In genomic region chr3:51379786-51380659, GRCm38 (mm10) we compare ENCODE assay signal across 13 mouse cellular contexts. TPM values are rescaled to one million over a fixed set of nuclear protein-coding genes. Genes with fewer than 3 reads are reported as not detected.
DNase-seq lines count a peak whose midpoint lies in the region; ATAC-seq lines count a peak whose summit lies in the region.
"Had no signal": no experiment of that assay in that cellular context is flagged by ENCODE, and none has a peak within 500 bp of the region (broad histone marks: within the 10 kb centered on the region; RNA-seq: fewer than 3 reads in every experiment).

No protein-coding gene starts in this region.

- WGBS in heart, embryonic 10.5 days: 76% methylated on average over 5 of the region's 5 CpGs
- WGBS in heart, embryonic 16.5 days: 67% methylated on average over 5 of the region's 5 CpGs
- WGBS in liver, embryonic 16.5 days (ENCODE audit: insufficient replicate concordance): 68% methylated on average over 5 of the region's 5 CpGs

- no peak overlapping the region for H3K4me2 ChIP-seq in heart, embryonic 16.5 days (ENCODE audit: low read depth, low read length)
- H3K4me2 ChIP-seq in liver, embryonic 16.5 days (ENCODE audit: low read depth, low read length): no peak overlapping the region
- H3K4me2 ChIP-seq: hindbrain, embryonic 14.5 days had no signal

- DNase-seq in heart, adult 9 months (ENCODE audit: low spot score in 2 of 2): peak; percentile 49 to 70
- DNase-seq in heart, embryonic 10.5 days (ENCODE audit: low spot score): no peak
- peak; percentile 57 for DNase-seq in 416B (ENCODE audit: low read depth)
- no peak for DNase-seq in left cerebral cortex, postnatal 14 days (ENCODE audit: low spot score in 2 of 2)
- DNase-seq in cerebellum, postnatal 14 days: no peak
- DNase-seq in cerebellum, adult 18-20 months: no peak
- DNase-seq: gastrocnemius, postnatal 14 days; spleen, adult 18-20 months; thymus, adult 18-20 months had no signal

- H3K27me3 ChIP-seq in heart, embryonic 10.5 days (ENCODE audit: insufficient read depth, poor library complexity, severe bottlenecking): no peaks in the 10 kb centered on the region
- no peaks in the 10 kb centered on the region for H3K27me3 ChIP-seq in heart, embryonic 16.5 days (ENCODE audit: control insufficient read depth, insufficient read depth, low read length)
- H3K27me3 ChIP-seq in liver, embryonic 16.5 days (ENCODE audit: control insufficient read depth, insufficient read depth, low read depth, low read length): no peaks in the 10 kb centered on the region

- no peaks in the 10 kb centered on the region for H3K36me3 ChIP-seq in heart, embryonic 10.5 days
- H3K36me3 ChIP-seq in heart, embryonic 16.5 days (ENCODE audit: control insufficient read depth, insufficient read depth): no peaks in the 10 kb centered on the region
- no peaks in the 10 kb centered on the region for H3K36me3 ChIP-seq in liver, embryonic 16.5 days (ENCODE audit: control insufficient read depth, insufficient read depth)

- no peak overlapping the region for H3K4me3 ChIP-seq in heart, embryonic 10.5 days
- H3K4me3 ChIP-seq in heart, embryonic 16.5 days (ENCODE audit: low read length): no peak overlapping the region
- no peak overlapping the region for H3K4me3 ChIP-seq in liver, embryonic 16.5 days (ENCODE audit: low read depth, low read length)

- H3K27ac ChIP-seq in heart, embryonic 10.5 days: no peak overlapping the region
- 0 out of 2 replicates have a peak overlapping the region, but pooled peaks have one; percentile 25 for H3K27ac ChIP-seq in heart, embryonic 16.5 days (ENCODE audit: low read length)
- no peak overlapping the region for H3K27ac ChIP-seq in liver, embryonic 16.5 days (ENCODE audit: low read length)
- H3K27ac ChIP-seq: hindbrain, embryonic 14.5 days; liver, embryonic 14.5 days had no signal

- peak; percentile 46; the same call in 1 of the 2 replicates for ATAC-seq in heart, embryonic 16.5 days (replicated peaks; ENCODE audit: extremely low read depth, insufficient read depth, low FRiP score)
- ATAC-seq in liver, embryonic 16.5 days (ENCODE audit: low read depth): peak; percentile 16; the same call in 1 of the 2 replicates

- H3K4me1 ChIP-seq in heart, embryonic 10.5 days: peaks cover 4% of the 10 kb centered on the region
- H3K4me1 ChIP-seq in heart, embryonic 16.5 days (ENCODE audit: control insufficient read depth, insufficient read depth, low read length): peaks cover 4% of the 10 kb centered on the region
- peaks cover 16% of the 10 kb centered on the region for H3K4me1 ChIP-seq in liver, embryonic 16.5 days (ENCODE audit: control insufficient read depth, low read depth, low read length)

- H3K9ac ChIP-seq in heart, embryonic 16.5 days (ENCODE audit: low read length): no peak overlapping the region
- H3K9ac ChIP-seq in liver, embryonic 16.5 days (ENCODE audit: low read depth, low read length): no peak overlapping the region
- H3K9ac ChIP-seq: hindbrain, embryonic 14.5 days; liver, embryonic 14.5 days had no signal

- H3K9me3 ChIP-seq in heart, embryonic 10.5 days: no peaks in the 10 kb centered on the region
- H3K9me3 ChIP-seq in heart, embryonic 16.5 days (replicated peaks; ENCODE audit: control insufficient read depth, low read length): no peaks in the 10 kb centered on the region; the same call in 1 of the 2 replicates
- H3K9me3 ChIP-seq in liver, embryonic 16.5 days (replicated peaks; ENCODE audit: control insufficient read depth, low read length): no peaks in the 10 kb centered on the region

- intact Hi-C loops in left cerebral cortex, postnatal 14 days (cut with DNase I): loop anchor here (5.0 kb wide), 1 partner anchor 862 kb away; no protein-coding TSS in a partner anchor

RNA-seq across cellular contexts. Expression of gene Mgarp, which starts 16.5 kb away (rescaled TPM):
- polyA plus RNA-seq in heart, embryonic 10.5 days (2016; fragmentation: Nextera tagmentation; extraction: Ambion mirVana): 20.6 and 21.1 TPM in 2 replicates
- polyA plus RNA-seq in heart, embryonic 16.5 days (2015; fragmentation: Nextera tagmentation; extraction: Ambion mirVana): 10.2 and 10.7 TPM in 2 replicates
- 3.0 TPM in 2 replicates for polyA plus RNA-seq in liver, embryonic 16.5 days (2015; fragmentation: Nextera tagmentation; extraction: Ambion mirVana)
- total RNA-seq in left cerebral cortex, postnatal 14 days (2021): not detected

RNA-seq across cellular contexts. Expression of gene Ndufc1, which starts 28.8 kb away (rescaled TPM):
- 874 and 1,125 TPM in 2 replicates for polyA plus RNA-seq in heart, embryonic 10.5 days (2016; fragmentation: Nextera tagmentation; extraction: Ambion mirVana)
- 1,483 and 1,554 TPM in 2 replicates for polyA plus RNA-seq in heart, embryonic 16.5 days (2015; fragmentation: Nextera tagmentation; extraction: Ambion mirVana)
- polyA plus RNA-seq in liver, embryonic 16.5 days (2015; fragmentation: Nextera tagmentation; extraction: Ambion mirVana): 397 and 419 TPM in 2 replicates
- 100 to 1,000 TPM; 343 to 354 TPM for total RNA-seq in left cerebral cortex, postnatal 14 days (2021)

RNA-seq across cellular contexts. Expression of gene Naa15, which starts 34.9 kb away (rescaled TPM):
- 52.2 and 58.3 TPM in 2 replicates for polyA plus RNA-seq in heart, embryonic 10.5 days (2016; fragmentation: Nextera tagmentation; extraction: Ambion mirVana)
- polyA plus RNA-seq in heart, embryonic 16.5 days (2015; fragmentation: Nextera tagmentation; extraction: Ambion mirVana): 29.9 and 32.7 TPM in 2 replicates
- 15.3 and 16.3 TPM in 2 replicates for polyA plus RNA-seq in liver, embryonic 16.5 days (2015; fragmentation: Nextera tagmentation; extraction: Ambion mirVana)
- 10 to 100 TPM; 39.8 to 46.5 TPM for total RNA-seq in left cerebral cortex, postnatal 14 days (2021)

RNA-seq across cellular contexts. Expression of gene Elf2, which starts 39.6 kb away (rescaled TPM):
- 40.1 and 43.5 TPM in 2 replicates for polyA plus RNA-seq in heart, embryonic 10.5 days (2016; fragmentation: Nextera tagmentation; extraction: Ambion mirVana)
- 53.4 and 61.9 TPM in 2 replicates for polyA plus RNA-seq in heart, embryonic 16.5 days (2015; fragmentation: Nextera tagmentation; extraction: Ambion mirVana)
- polyA plus RNA-seq in liver, embryonic 16.5 days (2015; fragmentation: Nextera tagmentation; extraction: Ambion mirVana): 19.0 and 20.0 TPM in 2 replicates
- total RNA-seq in left cerebral cortex, postnatal 14 days (2021): 10 to 100 TPM; 25.5 to 26.1 TPM

Comparison
In these comparisons a context has a peak if more than half of its experiments do, and no peak if none do; other contexts are left out.
1. DNase-seq: peak in heart, adult 9 months (2 of 2) and 416B (single experiment); none in heart, embryonic 10.5 days (single experiment), left cerebral cortex, postnatal 14 days (0 of 2), cerebellum, postnatal 14 days (0 of 2) and cerebellum, adult 18-20 months (0 of 2).